In the genomic region with DNA sequence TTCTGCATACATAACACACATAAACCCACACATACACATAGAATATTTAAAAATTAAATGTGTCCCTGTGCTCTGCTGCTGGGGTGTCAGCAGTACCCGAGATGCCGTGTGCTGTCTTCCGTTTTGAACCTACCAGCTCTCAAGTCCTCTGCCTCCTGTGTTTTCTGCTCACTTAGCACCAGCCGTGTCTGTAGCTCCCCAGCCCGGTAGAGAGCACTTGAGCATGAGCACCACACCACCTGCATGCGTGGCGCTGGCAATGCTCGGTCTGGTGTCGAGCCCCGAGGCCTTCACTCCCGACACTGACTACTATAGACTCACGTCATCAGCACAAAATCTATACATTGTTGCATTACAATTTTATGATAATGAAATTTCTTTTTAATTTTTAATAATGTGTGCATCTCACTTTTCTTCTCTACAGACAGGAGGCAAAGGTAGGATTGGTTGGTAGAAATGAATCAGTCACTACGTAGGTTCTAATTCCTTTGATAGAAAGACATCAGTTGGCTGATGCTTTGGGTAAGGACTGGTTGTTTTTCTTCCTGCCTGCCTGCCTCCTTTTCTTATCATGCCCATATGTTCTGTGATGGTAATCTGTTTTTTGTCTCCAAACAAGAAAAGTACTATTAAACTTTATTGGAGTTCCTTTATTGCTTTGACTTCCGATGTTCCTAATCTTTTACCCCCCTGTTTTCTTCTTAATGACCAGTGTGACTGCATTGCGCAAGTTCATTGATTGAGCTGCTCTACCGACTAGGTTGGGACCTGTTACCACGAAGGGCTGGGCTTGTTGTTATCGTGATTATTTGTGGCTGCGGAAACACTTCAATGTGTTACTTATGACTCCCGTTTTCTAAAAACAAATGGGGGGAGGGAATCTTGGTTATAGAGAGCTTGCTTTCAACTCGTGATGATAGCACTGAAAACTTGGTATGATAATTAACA, we compare ENCODE assay signal across 22 mouse cellular contexts.
DNase-seq lines count a peak whose midpoint lies in the region; ATAC-seq and TF ChIP-seq lines count a peak whose summit lies in the region.
"Had no signal": no experiment of that assay in that cellular context is flagged by ENCODE, and none has a peak within 500 bp of the region (broad histone marks: within the 10 kb centered on the region; RNA-seq: fewer than 3 reads in every experiment).

No protein-coding gene starts in this region.

- H3K27me3 ChIP-seq in liver, postnatal 0 days (ENCODE audit: insufficient read depth, low read length) = no peaks in the 10 kb centered on the region
- H3K27me3 ChIP-seq in limb, embryonic 10.5 days (ENCODE audit: low read depth, poor library complexity, severe bottlenecking) = no peaks in the 10 kb centered on the region
- H3K27me3 ChIP-seq: embryonic facial prominence, embryonic 13.5 days; forebrain, embryonic 13.5 days; heart, embryonic 13.5 days; hindbrain, embryonic 15.5 days; Patski had no signal

- H3K9me3 ChIP-seq in liver, postnatal 0 days (ENCODE audit: low read length) = no peaks in the 10 kb centered on the region
- no peaks in the 10 kb centered on the region for H3K9me3 ChIP-seq in limb, embryonic 10.5 days (replicated peaks)
- H3K9me3 ChIP-seq: embryonic facial prominence, embryonic 13.5 days; forebrain, embryonic 13.5 days; heart, embryonic 13.5 days; hindbrain, embryonic 15.5 days had no signal

- TF ChIP-seq EP300 in liver, postnatal 0 days (IDR thresholded peaks at IDR 0.05; ENCODE audit: low read depth) = no peak

- H3K27ac ChIP-seq in liver, postnatal 0 days (ENCODE audit: low read depth) = peak overlapping the region; percentile 59
- H3K27ac ChIP-seq in limb, embryonic 10.5 days = 0 out of 2 replicates have a peak overlapping the region, but pooled peaks have one; percentile 44
- H3K27ac ChIP-seq: embryonic facial prominence, embryonic 13.5 days; forebrain, embryonic 13.5 days; heart, embryonic 13.5 days; hindbrain, embryonic 15.5 days had no signal

- no peaks in the 10 kb centered on the region for H3K36me3 ChIP-seq in liver, postnatal 0 days (replicated peaks; ENCODE audit: insufficient read depth, low read length)
- H3K36me3 ChIP-seq in limb, embryonic 10.5 days = peaks cover 14% of the 10 kb centered on the region; the same call in 1 of the 2 replicates
- H3K36me3 ChIP-seq: embryonic facial prominence, embryonic 13.5 days; heart, embryonic 13.5 days; hindbrain, embryonic 15.5 days had no signal

- no peak for DNase-seq in frontal cortex, postnatal 36 days (ENCODE audit: low spot score in 2 of 2)
- no peak for DNase-seq in liver, postnatal 0 days
- no peak for DNase-seq in liver
- no peak for DNase-seq in limb, embryonic 10.5 days (ENCODE audit: low spot score)
- DNase-seq in adrenal gland, postnatal 14 days = no peak
- no peak for DNase-seq in spleen, postnatal 36 days (ENCODE audit: low spot score in 2 of 2)
- DNase-seq in retina, postnatal 1 day = no peak
- DNase-seq: adrenal gland, postnatal 25 days; B cell, adult 2 months; cerebellum, adult 18-20 months; cerebellum, adult 9-11 months; cerebellum, postnatal 36 days; forebrain, postnatal 0 days; gastrocnemius, postnatal 10 days; heart, postnatal 36 days had no signal

- peak overlapping the region; percentile 51 for H3K4me2 ChIP-seq in liver, postnatal 0 days (ENCODE audit: low read depth, low read length)
- H3K4me2 ChIP-seq: embryonic facial prominence, embryonic 13.5 days; forebrain, embryonic 13.5 days; heart, embryonic 13.5 days; hindbrain, embryonic 15.5 days had no signal

- H3K9ac ChIP-seq in liver, postnatal 0 days (replicated peaks) = no peak overlapping the region
- H3K9ac ChIP-seq: embryonic facial prominence, embryonic 13.5 days; forebrain, embryonic 13.5 days; forebrain, postnatal 0 days; heart, embryonic 13.5 days; hindbrain, embryonic 15.5 days had no signal

- 70% methylated on average over 21 of the region's 21 CpGs for WGBS in liver, postnatal 0 days (ENCODE audit: insufficient replicate concordance)
- 69% methylated on average over 21 of the region's 21 CpGs for WGBS in limb, embryonic 10.5 days

- ATAC-seq in frontal cortex, adult (ENCODE audit: low TSS enrichment) = peak; percentile 62
- peak; percentile 63; the same call in 1 of the 2 replicates for ATAC-seq in liver, postnatal 0 days
- ATAC-seq: activated CD4-positive, CD25-positive, alpha-beta regulatory T cell, adult 4 months; forebrain, embryonic 13.5 days; forebrain, postnatal 0 days; Patski had no signal

- 0 out of 2 replicates have a peak overlapping the region, but pooled peaks have one; percentile 9 for H3K4me3 ChIP-seq in liver, postnatal 0 days (ENCODE audit: low read depth, low read length)
- H3K4me3 ChIP-seq in limb, embryonic 10.5 days = no peak overlapping the region
- H3K4me3 ChIP-seq: embryonic facial prominence, embryonic 13.5 days; forebrain, embryonic 13.5 days; heart, embryonic 13.5 days; hindbrain, embryonic 15.5 days had no signal

- TF ChIP-seq CTCF in liver, postnatal 0 days (IDR thresholded peaks at IDR 0.05; ENCODE audit: low read depth) = no peak

- H3K4me1 ChIP-seq in liver, postnatal 0 days (ENCODE audit: insufficient read depth) = peaks cover 6% of the 10 kb centered on the region
- H3K4me1 ChIP-seq in limb, embryonic 10.5 days = peaks cover 18% of the 10 kb centered on the region
- H3K4me1 ChIP-seq: embryonic facial prominence, embryonic 13.5 days; forebrain, embryonic 13.5 days; heart, embryonic 13.5 days; hindbrain, embryonic 15.5 days had no signal
